Mouse (Mus musculus) cerebellum, adult 2 months (tissue): Measurements from ENCODE around the gene St6galnac3. TPM values are rescaled to one million over a fixed set of nuclear protein-coding genes. Genes with fewer than 3 reads are reported as not detected.

Source experiments
- DNase-seq, 2 experiments: peaks; one replicate each; pipeline ENCODE4 v3.0.0; 2021
- H3K27ac ChIP-seq: fragments of 200-500 bp; 2 replicates; pipeline ENCODE4 v1.5.1; 2012; ENCODE audit warnings: low read length, control low read depth, inconsistent platforms; ENCODE audit not compliant: insufficient read depth
- H3K27me3 ChIP-seq: fragments of 200-500 bp; 2 replicates; pipeline ENCODE4 v1.6.1; 2012; ENCODE audit warnings: inconsistent platforms, mild to moderate bottlenecking, low read length, moderate library complexity; ENCODE audit not compliant: control insufficient read depth, insufficient read depth
- H3K4me1 ChIP-seq: fragments of 200-500 bp; 2 replicates; pipeline ENCODE4 v1.6.1; 2011; ENCODE audit warnings: low read length; ENCODE audit not compliant: control insufficient read depth, insufficient read depth
- H3K4me3 ChIP-seq: fragments of 200-500 bp; replicated peaks from 2 replicates; pipeline ENCODE3; 2011; ENCODE audit warnings: mild to moderate bottlenecking, low read depth, low read length, control low read depth; ENCODE audit not compliant: insufficient read depth
- CTCF ChIP-seq: fragments of 200-500 bp; IDR thresholded peaks from 2 replicates; pipeline ENCODE4 v1.5.1; 2011; ENCODE audit warnings: low read depth, mild to moderate bottlenecking, control low read depth, low read length, moderate library complexity, borderline replicate concordance; ENCODE audit not compliant: insufficient read depth
- POLR2A ChIP-seq: fragments of 200-500 bp; IDR thresholded peaks from 2 replicates; pipeline ENCODE4 v1.6.1; 2011; ENCODE audit warnings: low read length, control low read depth, borderline replicate concordance; ENCODE audit not compliant: insufficient read depth
- WGBS: fragments of 180-500 bp; shearing (Covaris S2); methylation state at CpG from one replicate; pipeline ENCODE4 v1.1.7; 2018; 5-methylcytosine and 5-hydroxymethylcytosine counted together
- polyA plus RNA-seq: library from polyadenylated mRNA; depleted of rRNA; stranded (reverse); fragments of >200 nt; gene quantifications from 2 replicates; pipeline ENCODE4 v1.2.3, GENCODE M21; 2012

The St6galnac3 gene
- polyA plus RNA-seq, 1 experiment, result 14.6 TPM

DNA sequence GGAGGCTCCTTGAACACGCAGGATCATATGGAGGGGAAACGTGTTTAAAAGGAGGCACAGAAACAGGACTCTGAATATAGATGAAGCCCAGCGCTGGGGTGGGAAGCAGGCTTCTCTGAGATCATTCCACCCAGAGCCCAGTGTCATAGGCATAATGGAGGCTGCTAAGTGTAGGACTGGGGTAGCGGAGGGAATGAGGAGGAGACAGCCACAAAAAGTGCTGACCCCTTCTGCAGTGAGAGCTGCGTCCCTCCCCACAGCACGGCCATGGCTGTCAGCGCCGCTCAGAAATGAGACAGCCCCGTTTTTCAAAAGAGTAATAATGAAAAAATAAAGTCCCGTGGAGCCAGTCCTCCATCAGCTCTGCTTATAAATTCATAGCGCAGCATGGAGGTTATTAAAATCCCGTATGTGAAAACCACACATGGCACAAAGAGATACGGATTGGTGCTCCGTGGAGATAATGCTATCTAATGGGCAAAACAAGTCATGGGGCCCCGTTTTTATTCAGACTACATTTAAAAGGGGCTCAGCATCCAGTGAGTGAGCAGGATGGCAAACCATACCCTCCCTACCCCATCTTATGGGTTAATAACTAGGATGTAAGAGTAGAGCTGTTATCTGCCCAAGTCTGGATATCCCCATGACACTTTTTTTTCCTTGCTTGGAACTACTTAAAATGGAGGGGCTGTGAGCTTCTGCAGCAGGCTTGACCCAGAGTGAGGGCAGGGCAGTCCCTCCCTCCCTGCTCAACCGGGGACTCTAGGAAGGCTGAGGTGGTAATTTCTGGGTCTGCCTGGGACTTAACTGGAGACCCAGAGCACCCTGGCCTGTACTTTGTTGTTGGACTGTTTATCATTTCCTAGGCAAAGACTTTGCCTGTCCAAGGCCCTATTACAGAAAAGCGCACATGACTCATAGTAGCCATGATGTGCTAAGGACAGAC lies 288.6 kb downstream of the St6galnac3 start:
- DNase-seq, result no peak
- no peaks in the 10 kb centered on the region for H3K4me1 ChIP-seq
- no peak overlapping the region for H3K27ac ChIP-seq
- H3K27me3 ChIP-seq, result no peaks in the 10 kb centered on the region
- no peak for TF ChIP-seq CTCF
- TF ChIP-seq POLR2A, result no peak
- no peak overlapping the region for H3K4me3 ChIP-seq
- WGBS, result 81% methylated on average over 17 of the region's 17 CpGs

DNA sequence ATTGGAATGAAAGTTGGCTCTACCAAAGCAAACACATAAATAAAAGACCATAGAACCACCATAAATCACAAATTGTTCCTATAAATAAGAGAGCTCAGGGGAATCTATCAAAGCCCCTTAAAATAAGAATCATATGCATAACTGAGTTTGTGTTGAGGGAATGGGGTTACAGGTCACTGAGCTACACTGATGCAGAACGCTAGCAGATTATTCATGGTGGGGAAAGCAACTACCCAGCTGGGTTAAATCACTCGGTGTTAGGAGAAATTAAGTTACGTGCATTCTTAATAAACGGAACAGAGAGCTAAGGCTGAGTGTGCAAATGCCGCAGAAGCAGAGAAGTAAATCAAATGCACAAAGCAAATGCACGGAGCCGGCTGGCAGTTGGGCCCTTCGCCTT lies 292.0 kb downstream of the St6galnac3 start:
- Histone ChIP-seq H3K4me3 (no peak overlapping the region), H3K4me1 (no peaks in the 10 kb centered on the region), H3K27me3 (no peaks in the 10 kb centered on the region), H3K27ac (no peak overlapping the region)
- 85% methylated on average over 8 of the region's 8 CpGs for WGBS
- DNase-seq, result no peak
- TF ChIP-seq POLR2A, result no peak
- TF ChIP-seq CTCF, result no peak

DNA sequence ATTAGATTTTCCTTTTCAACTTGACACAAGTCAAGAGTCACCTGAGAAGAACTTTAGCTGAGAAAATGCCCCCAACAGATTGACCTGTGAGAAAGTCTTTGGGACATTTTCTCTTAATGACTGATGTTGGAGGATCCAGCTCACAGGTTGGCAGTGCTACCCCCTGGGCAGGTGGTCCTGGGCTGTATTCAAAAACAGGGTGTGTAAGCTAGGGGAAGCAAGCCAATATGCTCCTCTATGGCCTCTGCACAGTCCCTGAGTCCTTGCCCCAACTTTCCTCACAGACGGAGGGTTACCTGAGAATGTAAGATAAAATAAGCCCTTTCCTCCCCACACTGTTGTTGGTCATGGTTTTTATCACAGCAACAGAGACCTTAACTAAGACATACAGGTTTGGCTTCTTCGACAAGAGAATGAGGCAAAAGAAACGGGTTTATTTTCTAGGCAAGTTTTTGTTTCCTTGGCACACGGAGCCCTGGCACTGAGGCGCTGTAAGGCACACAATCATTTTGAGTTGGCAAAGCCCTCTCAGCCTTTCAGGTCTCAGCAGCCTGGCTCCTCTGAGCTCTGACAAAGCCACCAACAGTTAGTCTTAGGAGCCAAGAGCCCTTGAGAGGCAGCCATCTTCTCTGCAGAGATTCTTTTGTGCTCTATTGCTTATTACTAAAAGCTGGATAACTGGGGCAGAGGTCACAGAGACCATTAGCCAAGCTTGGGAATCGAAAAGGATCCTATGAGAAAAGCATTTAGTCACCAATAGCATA lies 292.7 kb downstream of the St6galnac3 start:
- 40% methylated on average over 6 of the region's 6 CpGs for WGBS
- H3K4me3 ChIP-seq, result no peak overlapping the region
- DNase-seq, result peak in 1 of 2 experiments; percentile 33
- H3K27me3 ChIP-seq, result no peaks in the 10 kb centered on the region
- TF ChIP-seq POLR2A, result no peak
- no peak for TF ChIP-seq CTCF
- no peaks in the 10 kb centered on the region for H3K4me1 ChIP-seq
- H3K27ac ChIP-seq, result no peak overlapping the region

DNA sequence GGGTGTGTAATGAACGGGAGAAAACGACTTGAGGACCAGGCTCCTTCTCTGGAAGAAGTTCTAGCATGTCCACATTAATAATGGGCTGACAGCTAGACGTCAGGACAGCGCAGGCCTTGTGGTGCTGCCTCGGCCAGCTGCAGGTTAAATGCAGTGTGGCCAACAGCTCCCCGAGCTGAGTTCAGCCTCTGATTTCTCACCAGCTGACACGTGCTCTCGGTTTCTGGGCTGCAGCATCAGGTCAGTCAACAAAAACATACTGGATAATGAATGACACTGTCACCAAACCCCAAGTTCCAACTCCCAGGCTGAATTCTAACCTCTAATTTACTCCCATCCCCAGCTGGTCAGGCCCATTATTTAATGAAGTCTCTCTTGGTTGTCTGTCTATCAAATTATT lies 295.1 kb downstream of the St6galnac3 start:
- DNase-seq, result no peak
- TF ChIP-seq POLR2A (no peak), CTCF (no peak)
- Histone ChIP-seq H3K27me3 (no peaks in the 10 kb centered on the region), H3K27ac (no peak overlapping the region), H3K4me3 (no peak overlapping the region), H3K4me1 (no peaks in the 10 kb centered on the region)
- 49% methylated on average over 8 of the region's 8 CpGs for WGBS

DNA sequence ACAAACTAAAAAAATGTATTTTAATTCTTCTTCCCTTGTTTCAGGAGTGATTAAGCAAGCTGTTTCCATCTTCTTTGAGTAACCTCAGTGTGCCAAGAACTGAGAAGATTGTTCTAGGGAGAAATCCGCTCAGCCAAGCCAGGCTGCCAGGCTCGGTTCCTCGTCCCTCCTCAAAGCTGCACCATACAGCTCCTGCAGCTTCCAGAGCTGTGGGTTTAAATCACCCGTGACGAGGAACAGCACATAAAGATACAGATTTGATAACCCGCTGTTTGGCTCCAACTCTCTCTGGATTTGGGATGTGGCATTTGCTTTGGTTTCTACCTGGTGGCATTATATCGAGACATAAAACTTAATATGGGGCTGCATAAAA lies 303.1 kb downstream of the St6galnac3 start:
- no peaks in the 10 kb centered on the region for H3K27me3 ChIP-seq
- 61% methylated on average over 7 of the region's 7 CpGs for WGBS
- no peak for DNase-seq
- H3K4me3 ChIP-seq, result no peak overlapping the region
- no peaks in the 10 kb centered on the region for H3K4me1 ChIP-seq
- TF ChIP-seq CTCF (no peak), POLR2A (no peak)
- no peak overlapping the region for H3K27ac ChIP-seq

DNA sequence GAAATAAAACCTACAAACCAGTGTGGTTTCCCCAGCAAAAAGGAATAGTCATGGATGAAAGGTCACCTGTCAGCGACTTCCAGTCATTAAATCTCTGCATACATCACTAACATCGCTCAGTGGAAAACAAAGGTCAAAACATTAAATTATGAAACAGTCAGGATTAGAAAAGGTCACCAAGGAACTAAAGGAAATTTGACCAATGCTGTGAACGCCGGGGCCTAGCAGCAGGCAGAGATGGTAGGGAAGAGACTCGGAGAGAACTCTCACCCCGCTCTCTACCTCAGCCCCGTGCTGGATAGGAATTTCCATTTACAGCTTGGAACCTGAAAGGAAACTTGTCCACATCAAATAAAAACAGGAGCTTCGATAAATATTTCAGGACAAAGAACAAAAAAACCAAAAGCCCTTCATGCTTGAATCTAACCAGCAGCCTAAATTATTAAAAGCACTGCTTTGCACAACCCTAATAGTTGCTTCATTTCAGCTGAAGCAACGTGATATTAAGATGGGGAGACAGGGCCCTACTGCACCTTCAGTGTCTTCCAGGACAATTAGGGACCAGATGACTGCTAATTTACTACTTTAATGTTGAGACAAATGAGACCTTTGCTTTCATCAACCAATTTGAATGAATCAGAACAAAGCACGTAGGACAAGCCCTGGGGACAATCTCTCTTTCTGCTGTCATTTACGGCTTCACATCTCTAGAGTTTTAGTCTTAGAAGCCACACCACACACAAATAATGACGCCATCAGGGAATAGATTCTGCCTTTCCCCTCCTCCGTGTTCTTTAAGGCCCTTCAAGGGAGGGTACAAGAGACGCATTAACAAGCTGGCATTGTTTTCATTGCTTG lies 303.7 kb downstream of the St6galnac3 start:
- TF ChIP-seq POLR2A (no peak), CTCF (no peak)
- no peaks in the 10 kb centered on the region for H3K27me3 ChIP-seq
- WGBS, result 89% methylated on average over 14 of the region's 14 CpGs
- no peak overlapping the region for H3K27ac ChIP-seq
- no peak overlapping the region for H3K4me3 ChIP-seq
- no peak for DNase-seq
- no peaks in the 10 kb centered on the region for H3K4me1 ChIP-seq

DNA sequence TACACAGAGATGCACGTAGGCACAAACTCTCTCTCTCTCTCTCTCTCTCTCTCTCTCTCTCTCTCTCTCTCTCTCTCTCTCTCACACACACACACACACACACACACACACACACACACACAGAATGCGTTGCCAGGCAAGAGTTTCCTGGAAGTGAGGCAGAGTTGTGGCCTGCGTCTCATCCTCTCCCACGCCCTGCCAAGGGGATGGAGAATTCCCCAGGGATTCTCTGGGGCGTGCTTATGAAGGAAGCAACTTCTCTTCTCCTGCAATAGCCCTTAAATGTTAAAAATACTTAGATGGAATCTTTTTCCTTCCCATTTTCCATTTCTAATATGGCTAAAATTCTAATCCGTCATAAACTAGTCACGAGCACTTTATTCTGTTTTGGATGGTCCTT lies 305.6 kb downstream of the St6galnac3 start:
- H3K27me3 ChIP-seq, result no peaks in the 10 kb centered on the region
- no peak for DNase-seq
- WGBS, result 77% methylated on average over 7 of the region's 7 CpGs

More for the DNA sequence above, 305.6 kb downstream of the St6galnac3 start:
- Histone ChIP-seq H3K27ac (no peak overlapping the region), H3K4me1 (no peaks in the 10 kb centered on the region), H3K4me3 (no peak overlapping the region)
- TF ChIP-seq POLR2A, result no peak
- no peak for TF ChIP-seq CTCF
